Mouse (Mus musculus) forebrain, embryonic 16.5 days (tissue): Measurements from ENCODE around the gene Prr29. TPM values are rescaled to one million over a fixed set of nuclear protein-coding genes. Genes with fewer than 3 reads are reported as not detected.
"Not testable (repeated sequence)": the region's sequence is repeated elsewhere in the genome, so short reads cannot be mapped to it uniquely, and the experiment has no call there.

ENCODE experiments used
- ATAC-seq: fragments of 200-750 bp; cut with Nextera tagmentation; 2 replicates; pipeline ENCODE4 v1.8.0; 2017; ENCODE audit warnings: mild to moderate bottlenecking, moderate library complexity
- H3K27ac ChIP-seq: fragments of 300-500 bp; sonication (generic); 2 replicates; pipeline ENCODE4 v1.5.1; 2014; ENCODE audit warnings: low read length, control low read depth
- H3K27me3 ChIP-seq: fragments of 300-500 bp; sonication (generic); replicated peaks from 2 replicates; pipeline ENCODE4 v1.6.1; 2014; ENCODE audit warnings: low read length; ENCODE audit not compliant: control insufficient read depth, insufficient read depth
- H3K36me3 ChIP-seq: fragments of 300-500 bp; sonication (generic); 2 replicates; pipeline ENCODE4 v1.6.1; 2014; ENCODE audit not compliant: control insufficient read depth, insufficient read depth
- H3K4me1 ChIP-seq: fragments of 300-500 bp; sonication (generic); replicated peaks from 2 replicates; pipeline ENCODE4 v1.6.1; 2014; ENCODE audit warnings: low read length; ENCODE audit not compliant: control insufficient read depth, insufficient read depth
- H3K4me2 ChIP-seq: fragments of 300-500 bp; sonication (generic); 2 replicates; pipeline ENCODE4 v1.6.1; 2014; ENCODE audit warnings: mild to moderate bottlenecking, low read length, control low read depth
- H3K4me3 ChIP-seq: fragments of 300-500 bp; sonication (generic); replicated peaks from 2 replicates; pipeline ENCODE4 v1.5.1; 2014; ENCODE audit warnings: mild to moderate bottlenecking, low read length, control low read depth
- H3K9ac ChIP-seq: fragments of 300-500 bp; sonication (generic); replicated peaks from 2 replicates; pipeline ENCODE4 v1.6.1; 2014; ENCODE audit warnings: low read depth, low read length, control low read depth
- H3K9me3 ChIP-seq: fragments of 300-500 bp; sonication (generic); 2 replicates; pipeline ENCODE4 v1.6.1; 2016; ENCODE audit warnings: low read length; ENCODE audit not compliant: control insufficient read depth
- WGBS: fragments of 180-500 bp; shearing (Covaris S2); extraction: QIAGEN DNeasy Blood & Tissue Kit; methylation state at CpG from one replicate; pipeline ENCODE4 v1.1.7; 2014; 5-methylcytosine and 5-hydroxymethylcytosine counted together
- polyA plus RNA-seq: library from polyadenylated mRNA; unstranded; fragments of >200 nt; fragmentation: Nextera tagmentation; extraction: Ambion mirVana; gene quantifications from 2 replicates; pipeline ENCODE4 v1.2.1, GENCODE M21; 2015

Prr29 gene
- polyA plus RNA-seq, 1 experiment from 2014 or later, result not detected

DNA sequence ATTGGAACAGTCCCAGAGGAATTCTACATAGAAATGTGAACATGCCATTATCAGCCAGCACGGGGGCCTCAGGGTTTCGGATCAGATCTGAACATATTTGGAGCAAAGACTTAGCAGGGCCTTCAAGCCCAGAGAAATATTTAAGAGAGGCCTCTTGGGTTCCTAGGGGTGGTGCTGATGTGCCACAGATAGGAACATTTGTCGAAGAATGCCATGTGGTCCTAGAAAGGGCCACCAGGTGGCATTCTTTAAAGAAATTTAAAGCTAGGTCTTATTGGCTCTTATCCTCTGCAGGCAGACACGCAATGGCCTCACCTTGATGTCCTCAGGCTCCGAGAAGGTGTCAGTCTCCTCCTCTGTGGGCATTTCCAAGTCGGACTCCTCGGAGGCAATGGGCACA, 35.6 kb upstream of the Prr29 start:
- no peaks in the 10 kb centered on the region for H3K27me3 ChIP-seq
- no peak overlapping the region for H3K27ac ChIP-seq
- H3K4me2 ChIP-seq, result no peak overlapping the region
- ATAC-seq, result no peak
- 79% methylated on average over 7 of the region's 7 CpGs for WGBS
- H3K4me1 ChIP-seq, result no peaks in the 10 kb centered on the region
- no peaks in the 10 kb centered on the region for H3K36me3 ChIP-seq
- no peak overlapping the region for H3K9ac ChIP-seq
- H3K9me3 ChIP-seq, result no peaks in the 10 kb centered on the region
- no peak overlapping the region for H3K4me3 ChIP-seq

DNA sequence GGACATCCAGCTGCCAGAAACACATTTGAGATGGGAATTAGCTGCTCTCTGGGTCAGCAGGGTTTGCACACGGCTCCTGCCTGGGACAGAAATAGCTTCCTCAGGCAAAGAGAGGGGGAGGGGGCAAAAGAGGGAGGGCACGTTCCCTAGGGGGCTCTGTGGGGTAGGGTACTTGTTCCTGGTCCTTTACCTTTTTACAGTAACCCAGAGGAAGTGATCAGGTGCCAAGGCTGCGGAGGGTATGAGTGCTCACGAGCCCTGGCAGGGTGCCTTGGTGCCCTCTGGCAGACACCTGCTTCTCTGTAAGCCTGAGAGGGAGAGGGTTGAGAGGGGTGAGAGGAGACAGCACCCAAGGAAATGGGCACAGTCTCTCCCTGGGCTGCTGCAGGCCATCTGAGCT, 32.8 kb upstream of the Prr29 start:
- no peak overlapping the region for H3K4me3 ChIP-seq
- no peaks in the 10 kb centered on the region for H3K27me3 ChIP-seq
- ATAC-seq, result no peak
- no peaks in the 10 kb centered on the region for H3K36me3 ChIP-seq
- H3K4me1 ChIP-seq, result no peaks in the 10 kb centered on the region
- no peak overlapping the region for H3K9ac ChIP-seq
- no peak overlapping the region for H3K27ac ChIP-seq
- no peaks in the 10 kb centered on the region for H3K9me3 ChIP-seq
- H3K4me2 ChIP-seq, result no peak overlapping the region
- 53% methylated on average over 4 of the region's 4 CpGs for WGBS

DNA sequence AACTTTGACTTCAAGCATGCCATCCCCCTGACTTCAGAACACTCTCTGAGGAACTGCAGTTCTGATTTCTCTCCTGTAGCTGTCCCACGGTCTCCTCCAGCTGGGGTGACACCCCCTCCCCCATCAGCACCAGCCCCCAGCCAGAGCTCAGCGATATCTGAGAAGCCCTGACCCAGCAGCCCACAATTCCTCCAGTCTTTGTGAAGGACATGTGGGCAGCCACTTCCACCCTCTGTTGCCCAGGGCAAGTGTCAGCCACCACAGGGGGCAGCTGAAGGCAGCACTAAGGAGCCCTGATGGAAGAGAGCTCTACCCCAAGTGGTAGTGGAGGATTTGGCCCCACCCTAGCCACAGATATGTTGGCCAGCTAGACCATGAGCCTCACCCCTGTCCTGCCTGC, 31.2 kb upstream of the Prr29 start:
- Histone ChIP-seq H3K36me3 (no peaks in the 10 kb centered on the region), H3K9ac (no peak overlapping the region), H3K4me1 (no peaks in the 10 kb centered on the region), H3K9me3 (no peaks in the 10 kb centered on the region), H3K27me3 (no peaks in the 10 kb centered on the region), H3K4me3 (no peak overlapping the region), H3K27ac (no peak overlapping the region), H3K4me2 (no peak overlapping the region)
- ATAC-seq, result no peak
- 22% methylated on average over 2 of the region's 2 CpGs for WGBS

DNA sequence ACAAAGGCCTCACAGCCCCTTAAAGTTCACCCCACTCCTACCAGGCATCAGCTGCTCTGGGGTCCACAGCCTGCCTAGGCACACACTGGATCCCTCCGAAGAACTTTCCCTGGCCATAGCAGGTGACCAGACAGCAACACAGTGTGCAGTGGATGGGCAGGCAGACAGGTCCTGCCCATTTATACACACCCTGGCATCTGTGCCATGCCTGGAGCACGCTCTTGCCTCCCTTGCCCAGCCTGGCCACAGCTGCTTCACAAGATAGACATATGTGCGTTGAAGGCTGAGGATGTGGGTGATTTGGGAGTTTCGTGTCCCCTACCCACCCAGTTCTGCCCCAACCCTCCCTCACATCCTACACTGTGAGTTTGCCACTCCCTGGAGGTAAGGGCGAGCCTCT, 27.2 kb upstream of the Prr29 start:
- Histone ChIP-seq H3K27ac (no peak overlapping the region), H3K4me2 (no peak overlapping the region), H3K36me3 (no peaks in the 10 kb centered on the region), H3K27me3 (no peaks in the 10 kb centered on the region), H3K9ac (no peak overlapping the region), H3K4me1 (no peaks in the 10 kb centered on the region), H3K4me3 (no peak overlapping the region), H3K9me3 (no peaks in the 10 kb centered on the region)
- WGBS, result 70% methylated on average over 5 of the region's 5 CpGs
- no peak for ATAC-seq

DNA sequence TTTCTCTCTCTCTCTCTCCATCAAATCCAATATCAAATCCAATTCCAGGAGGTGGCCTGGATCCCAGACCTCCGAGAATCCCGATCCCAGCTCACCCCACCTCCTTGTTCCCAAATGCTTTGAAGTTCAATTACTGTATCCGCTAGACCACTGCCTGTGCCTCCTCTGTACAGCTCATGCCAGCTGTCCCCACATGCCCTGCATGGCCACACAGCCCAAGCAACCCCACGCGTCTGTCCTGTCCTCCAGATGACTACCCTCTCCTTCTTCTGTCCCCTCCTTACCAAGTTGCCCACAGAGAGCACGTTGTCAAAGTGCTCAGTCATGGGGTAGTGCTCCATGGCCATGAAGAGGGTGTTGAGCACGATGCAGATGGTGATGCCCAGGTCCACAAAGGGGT, 26.4 kb upstream of the Prr29 start:
- WGBS, result 77% methylated on average over 7 of the region's 7 CpGs
- no peak for ATAC-seq
- H3K4me1 ChIP-seq, result no peaks in the 10 kb centered on the region

DNA sequence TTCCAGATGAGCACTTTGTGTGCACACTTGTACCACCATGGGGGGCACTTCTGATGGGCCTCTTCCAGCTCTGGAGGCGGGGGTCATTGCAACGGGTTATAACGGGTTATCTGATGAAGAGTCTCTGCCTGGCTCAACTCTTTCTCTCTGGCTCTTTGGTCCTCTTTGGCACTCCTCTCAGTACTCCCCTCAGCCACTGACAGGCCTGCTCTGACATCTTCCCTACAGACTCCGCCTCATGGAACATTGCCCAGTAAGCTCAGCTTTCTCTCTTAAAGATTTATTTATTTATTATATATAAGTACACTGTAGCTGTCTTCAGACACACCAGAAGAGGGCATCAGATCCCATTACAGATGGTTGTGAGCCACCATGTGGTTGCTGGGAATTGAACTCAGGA, 25.9 kb upstream of the Prr29 start:
- H3K36me3 ChIP-seq, H3K27me3 ChIP-seq, H3K27ac ChIP-seq, H3K4me2 ChIP-seq, H3K9ac ChIP-seq, ATAC-seq, H3K9me3 ChIP-seq, H3K4me3 ChIP-seq, H3K4me1 ChIP-seq: not testable (repeated sequence)
- WGBS, result 89% methylated on average over 4 of the region's 4 CpGs

More for the DNA sequence above, 26.4 kb upstream of the Prr29 start:
- no peak overlapping the region for H3K27ac ChIP-seq
- no peaks in the 10 kb centered on the region for H3K36me3 ChIP-seq
- no peak overlapping the region for H3K4me2 ChIP-seq
- no peaks in the 10 kb centered on the region for H3K9me3 ChIP-seq
- no peak overlapping the region for H3K4me3 ChIP-seq
- H3K27me3 ChIP-seq, result no peaks in the 10 kb centered on the region
- H3K9ac ChIP-seq, result no peak overlapping the region

DNA sequence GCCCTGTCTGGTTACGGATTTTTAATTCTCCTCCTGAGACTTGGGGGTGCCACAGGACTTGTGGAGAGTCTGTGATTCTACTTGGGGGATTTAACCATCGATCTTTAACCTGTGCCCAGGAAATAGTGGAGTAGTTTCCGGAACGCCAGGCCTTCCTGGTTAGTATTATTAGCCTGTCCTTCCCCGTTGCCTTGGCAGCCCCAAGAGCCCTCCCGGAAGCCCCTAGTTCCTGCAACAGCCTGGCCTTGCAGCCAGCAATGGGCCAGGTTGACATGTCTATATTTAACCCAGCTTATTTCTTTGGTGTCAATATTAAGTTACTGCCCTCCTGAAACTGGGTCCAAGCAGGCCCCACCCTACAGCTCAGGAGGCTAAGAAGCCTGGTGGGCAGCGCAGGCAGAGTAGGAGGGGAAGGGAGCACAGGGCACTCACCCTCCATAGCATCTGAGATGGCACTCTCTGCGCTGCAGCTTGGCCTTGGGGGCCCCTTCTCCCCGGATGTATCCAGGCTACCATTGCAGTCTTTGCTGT, 24.2 kb upstream of the Prr29 start:
- Histone ChIP-seq H3K4me3 (no peak overlapping the region), H3K27ac (no peak overlapping the region), H3K4me1 (no peaks in the 10 kb centered on the region), H3K27me3 (no peaks in the 10 kb centered on the region), H3K9me3 (no peaks in the 10 kb centered on the region), H3K9ac (no peak overlapping the region), H3K36me3 (no peaks in the 10 kb centered on the region), H3K4me2 (no peak overlapping the region)
- ATAC-seq, result no peak
- 85% methylated on average over 9 of the region's 9 CpGs for WGBS

DNA sequence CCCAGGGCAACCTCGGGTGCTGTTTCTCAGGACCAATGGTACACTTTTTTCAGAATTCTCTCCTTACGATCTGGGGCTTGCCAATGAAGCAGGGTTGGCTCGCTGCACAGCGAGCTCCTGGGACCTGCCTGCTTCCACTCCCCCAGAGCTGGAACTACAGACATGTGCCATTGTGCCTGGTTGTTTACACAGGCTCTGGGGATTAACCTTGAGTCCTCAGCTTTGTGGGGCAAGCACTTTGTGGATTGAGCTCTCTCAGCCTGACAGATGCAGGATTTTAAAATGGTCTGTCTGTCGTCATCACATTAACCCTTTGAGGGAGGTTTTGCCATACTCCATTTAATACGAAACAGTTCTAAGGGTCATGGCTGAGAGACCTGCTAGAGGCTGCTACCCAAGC, 20.4 kb upstream of the Prr29 start:
- no peaks in the 10 kb centered on the region for H3K27me3 ChIP-seq
- H3K4me2 ChIP-seq, result no peak overlapping the region
- no peaks in the 10 kb centered on the region for H3K36me3 ChIP-seq
- ATAC-seq, result no peak
- no peak overlapping the region for H3K27ac ChIP-seq
- H3K9me3 ChIP-seq, result no peaks in the 10 kb centered on the region
- no peaks in the 10 kb centered on the region for H3K4me1 ChIP-seq
- no peak overlapping the region for H3K9ac ChIP-seq
- WGBS, result 52% methylated on average over 6 of the region's 6 CpGs
- H3K4me3 ChIP-seq, result no peak overlapping the region

DNA sequence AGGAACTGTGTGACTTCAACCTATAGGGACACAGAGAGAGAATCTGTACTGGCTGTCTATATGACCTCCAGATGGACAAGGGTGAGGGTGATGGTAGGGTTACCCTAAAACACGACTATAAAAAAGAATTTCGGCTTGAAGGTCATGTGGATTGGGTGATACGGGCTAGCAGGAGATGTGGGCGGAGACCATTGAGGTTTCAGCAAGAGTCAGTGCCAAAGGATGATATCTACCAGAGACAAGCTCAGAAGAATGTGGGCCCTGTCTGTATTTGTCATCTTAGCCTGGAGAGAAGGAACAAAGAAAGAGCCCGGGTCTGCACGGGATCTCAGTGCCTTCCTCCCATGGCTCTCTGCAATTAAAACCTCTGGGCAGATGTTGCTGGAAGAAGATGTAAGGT, 15.5 kb upstream of the Prr29 start:
- Histone ChIP-seq H3K27me3 (no peaks in the 10 kb centered on the region), H3K4me3 (no peak overlapping the region), H3K9me3 (no peaks in the 10 kb centered on the region), H3K4me1 (no peaks in the 10 kb centered on the region), H3K27ac (no peak overlapping the region), H3K9ac (no peak overlapping the region), H3K36me3 (no peaks in the 10 kb centered on the region), H3K4me2 (no peak overlapping the region)
- ATAC-seq, result no peak
- 90% methylated on average over 6 of the region's 6 CpGs for WGBS

DNA sequence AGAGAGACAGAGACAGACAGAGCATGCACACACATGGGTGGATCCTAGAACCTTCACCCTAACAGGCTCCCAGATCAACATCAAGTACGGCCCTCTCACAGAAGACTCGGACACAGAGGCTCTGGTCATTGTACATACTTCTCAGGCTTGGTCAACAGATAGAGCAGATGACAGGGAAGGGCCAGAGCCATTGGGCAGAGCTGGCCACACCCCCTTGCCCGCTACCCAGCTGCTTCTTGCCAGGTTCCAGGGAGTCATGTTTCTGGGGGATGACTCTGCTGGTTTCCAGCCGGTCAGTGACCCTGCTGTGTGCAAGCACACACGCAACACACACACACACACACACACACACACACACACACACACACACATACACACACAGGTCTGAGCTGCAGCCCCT, 14.4 kb upstream of the Prr29 start:
- Histone ChIP-seq H3K4me2 (no peak overlapping the region), H3K9ac (no peak overlapping the region), H3K27me3 (no peaks in the 10 kb centered on the region), H3K27ac (no peak overlapping the region), H3K4me3 (no peak overlapping the region), H3K4me1 (no peaks in the 10 kb centered on the region), H3K9me3 (no peaks in the 10 kb centered on the region), H3K36me3 (no peaks in the 10 kb centered on the region)
- no peak for ATAC-seq
- 67% methylated on average over 5 of the region's 5 CpGs for WGBS
